Mouse (Mus musculus): ENCODE data around the gene Gm19402.

DNA sequence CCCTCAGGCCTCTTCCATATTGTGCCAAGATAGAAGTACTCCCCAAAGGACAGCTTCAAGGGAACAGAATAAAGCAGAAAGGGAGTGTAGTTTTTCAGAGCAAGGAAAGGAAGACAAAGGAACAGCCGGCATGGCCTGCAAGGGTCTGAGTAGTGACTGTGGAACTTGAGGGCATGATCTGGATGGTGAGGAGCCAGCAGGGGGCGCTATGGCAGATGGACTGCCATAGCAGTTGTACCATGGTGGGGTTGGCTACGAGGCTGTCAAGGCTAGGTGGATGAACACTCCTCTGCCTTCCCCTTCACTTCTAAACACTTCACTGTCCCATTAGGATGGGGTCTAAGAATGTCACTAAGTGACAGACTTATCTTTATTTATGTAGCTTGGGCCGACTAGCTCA lies 38.7 kb upstream of the Gm19402 start:
- TF ChIP-seq POLR2A (IDR thresholded peaks at IDR 0.05; ENCODE audit: extremely low read depth, insufficient read depth, low read length) (no peak), CTCF (IDR thresholded peaks at IDR 0.05; ENCODE audit: low read depth, low read length) (peak; percentile 67)

All from liver, adult 2 months (tissue).